Mouse (Mus musculus): ENCODE measurements at regions not wholly inside any gene's neighbourhood (a gene's known extent, or its start where the extent isn't known, plus 50 kb on each side); places are given as distances from the start of the nearest gene placed in this dataset.

DNA sequence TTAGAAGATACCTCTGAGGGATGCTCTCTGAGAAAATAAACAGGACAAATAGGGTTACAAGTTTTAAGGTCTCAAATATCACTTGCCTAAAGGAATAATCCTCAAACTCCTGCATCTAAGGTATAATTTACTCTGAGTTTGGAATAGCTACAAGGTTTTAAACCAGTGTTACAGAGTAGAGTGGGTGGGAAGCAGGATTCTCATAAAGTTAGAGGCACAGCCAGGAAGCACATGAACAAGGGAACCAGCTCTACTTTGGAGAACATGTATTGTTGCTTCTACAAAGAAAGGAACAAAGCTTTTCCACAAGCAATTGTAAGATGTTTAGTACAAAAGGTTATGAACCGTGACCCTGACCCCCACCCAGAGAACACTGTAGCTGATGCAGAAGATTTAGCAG is 150.1 kb downstream of the 4930444P10Rik start:
- ChIA-PET POLR2A (no interaction called here), CTCF (interaction anchor here (1.5 kb wide), 1 partner anchor 17 kb away, joined by 4 read pairs; no protein-coding TSS in a partner anchor)
- no peaks in the 10 kb centered on the region for H3K27me3 ChIP-seq
- DNase-seq (ENCODE audit: low read depth, low spot score): no peak
- no peak for TF ChIP-seq CTCF (IDR thresholded peaks at IDR 0.05)
- no peak for ATAC-seq
- in situ Hi-C loops (cut with MboI; ENCODE audit: low pct_unique_long_range_greater_than_20kb): no loop called here
